Mouse (Mus musculus): Measurements from ENCODE around the gene Mrrf.

The Mrrf gene

GRCm38 (mm10) chr2:36099739-36100138 is 36.5 kb upstream of the Mrrf start:
- no peaks in the 10 kb centered on the region for H3K9me3 ChIP-seq (ENCODE audit: low read length)
- TF ChIP-seq CTCF (conservative IDR thresholded peaks at IDR 0.05; ENCODE audit: low read length): no peak
- no peak for TF ChIP-seq POU5F1 (IDR thresholded peaks at IDR 0.05; ENCODE audit: borderline replicate concordance, low read length)
- TF ChIP-seq NANOG (IDR thresholded peaks at IDR 0.05; ENCODE audit: borderline replicate concordance, low read length): no peak
- H3K4me3 ChIP-seq (replicated peaks; ENCODE audit: low read length): no peak overlapping the region
- H3K4me1 ChIP-seq (replicated peaks; ENCODE audit: low read depth, low read length): peaks cover 63% of the 10 kb centered on the region
- H3K36me3 ChIP-seq (ENCODE audit: insufficient read depth, low read length): no peaks in the 10 kb centered on the region
- H3K27me3 ChIP-seq (ENCODE audit: insufficient read depth, low read length): peaks cover 100% of the 10 kb centered on the region

- H3K36me3 ChIP-seq (ENCODE audit: insufficient read depth, low read length): no peaks in the 10 kb centered on the region
- H3K27me3 ChIP-seq (ENCODE audit: insufficient read depth, low read length): peaks cover 100% of the 10 kb centered on the region
- no peaks in the 10 kb centered on the region for H3K9me3 ChIP-seq (ENCODE audit: low read length)
- peak overlapping the region; percentile 68; the same call in 1 of the 2 replicates for H3K4me3 ChIP-seq (replicated peaks; ENCODE audit: low read length)
- TF ChIP-seq NANOG (IDR thresholded peaks at IDR 0.05; ENCODE audit: borderline replicate concordance, low read length): no peak
- TF ChIP-seq POU5F1 (IDR thresholded peaks at IDR 0.05; ENCODE audit: borderline replicate concordance, low read length): no peak
- TF ChIP-seq CTCF (conservative IDR thresholded peaks at IDR 0.05; ENCODE audit: low read length): no peak
- peaks cover 65% of the 10 kb centered on the region for H3K4me1 ChIP-seq (replicated peaks; ENCODE audit: low read depth, low read length)
These were observed 34.2 kb upstream of the Mrrf start for GRCm38 (mm10) chr2:36101866-36102558.

GRCm38 (mm10) chr2:36102559-36102946 is 33.6 kb upstream of the Mrrf start:
- TF ChIP-seq POU5F1 (IDR thresholded peaks at IDR 0.05; ENCODE audit: borderline replicate concordance, low read length) (no peak), NANOG (IDR thresholded peaks at IDR 0.05; ENCODE audit: borderline replicate concordance, low read length) (no peak), CTCF (conservative IDR thresholded peaks at IDR 0.05; ENCODE audit: low read length) (no peak)
- Histone ChIP-seq H3K36me3 (ENCODE audit: insufficient read depth, low read length) (no peaks in the 10 kb centered on the region), H3K4me1 (replicated peaks; ENCODE audit: low read depth, low read length) (peaks cover 60% of the 10 kb centered on the region), H3K27me3 (ENCODE audit: insufficient read depth, low read length) (peaks cover 99% of the 10 kb centered on the region), H3K4me3 (replicated peaks; ENCODE audit: low read length) (peak overlapping the region; percentile 68), H3K9me3 (ENCODE audit: low read length) (no peaks in the 10 kb centered on the region)

GRCm38 (mm10) chr2:36103069-36103554 is 33.1 kb upstream of the Mrrf start:
- Histone ChIP-seq H3K27me3 (ENCODE audit: insufficient read depth, low read length) (peaks cover 99% of the 10 kb centered on the region), H3K4me1 (replicated peaks; ENCODE audit: low read depth, low read length) (peaks cover 55% of the 10 kb centered on the region), H3K4me3 (replicated peaks; ENCODE audit: low read length) (peak overlapping the region; percentile 68), H3K9me3 (ENCODE audit: low read length) (no peaks in the 10 kb centered on the region), H3K36me3 (ENCODE audit: insufficient read depth, low read length) (no peaks in the 10 kb centered on the region)
- TF ChIP-seq NANOG (IDR thresholded peaks at IDR 0.05; ENCODE audit: borderline replicate concordance, low read length) (no peak), CTCF (conservative IDR thresholded peaks at IDR 0.05; ENCODE audit: low read length) (no peak), POU5F1 (IDR thresholded peaks at IDR 0.05; ENCODE audit: borderline replicate concordance, low read length) (no peak)

- Histone ChIP-seq H3K9me3 (ENCODE audit: low read length) (no peaks in the 10 kb centered on the region), H3K27me3 (ENCODE audit: insufficient read depth, low read length) (peaks cover 99% of the 10 kb centered on the region), H3K4me1 (replicated peaks; ENCODE audit: low read depth, low read length) (peaks cover 54% of the 10 kb centered on the region), H3K4me3 (replicated peaks; ENCODE audit: low read length) (peak overlapping the region; percentile 68), H3K36me3 (ENCODE audit: insufficient read depth, low read length) (no peaks in the 10 kb centered on the region)
- TF ChIP-seq CTCF (conservative IDR thresholded peaks at IDR 0.05; ENCODE audit: low read length): 0 out of 2 replicates have a peak, but pooled peaks have one; percentile 2
- no peak for TF ChIP-seq POU5F1 (IDR thresholded peaks at IDR 0.05; ENCODE audit: borderline replicate concordance, low read length)
- no peak for TF ChIP-seq NANOG (IDR thresholded peaks at IDR 0.05; ENCODE audit: borderline replicate concordance, low read length)
These were observed 32.4 kb upstream of the Mrrf start for GRCm38 (mm10) chr2:36103555-36104367.

GRCm38 (mm10) chr2:36104436-36104955 is 31.7 kb upstream of the Mrrf start:
- Histone ChIP-seq H3K4me3 (replicated peaks; ENCODE audit: low read length) (peak overlapping the region; percentile 68), H3K27me3 (ENCODE audit: insufficient read depth, low read length) (peaks cover 98% of the 10 kb centered on the region), H3K36me3 (ENCODE audit: insufficient read depth, low read length) (no peaks in the 10 kb centered on the region), H3K9me3 (ENCODE audit: low read length) (no peaks in the 10 kb centered on the region), H3K4me1 (replicated peaks; ENCODE audit: low read depth, low read length) (peaks cover 50% of the 10 kb centered on the region)
- no peak for TF ChIP-seq POU5F1 (IDR thresholded peaks at IDR 0.05; ENCODE audit: borderline replicate concordance, low read length)
- no peak; the same call in 1 of the 2 replicates for TF ChIP-seq NANOG (IDR thresholded peaks at IDR 0.05; ENCODE audit: borderline replicate concordance, low read length)
- no peak for TF ChIP-seq CTCF (conservative IDR thresholded peaks at IDR 0.05; ENCODE audit: low read length)

GRCm38 (mm10) chr2:36104956-36105741 is 31.0 kb upstream of the Mrrf start, which contains the start of gene Lhx6:
TSS of gene Lhx6 (minus strand) at chr2:36105408.
- no peaks in the 10 kb centered on the region for H3K9me3 ChIP-seq (ENCODE audit: low read length)
- peaks cover 46% of the 10 kb centered on the region for H3K4me1 ChIP-seq (replicated peaks; ENCODE audit: low read depth, low read length)
- H3K36me3 ChIP-seq (ENCODE audit: insufficient read depth, low read length): no peaks in the 10 kb centered on the region
- peaks cover 96% of the 10 kb centered on the region for H3K27me3 ChIP-seq (ENCODE audit: insufficient read depth, low read length)
- H3K4me3 ChIP-seq (replicated peaks; ENCODE audit: low read length): peak within 1 kb of the TSS; percentile 68
- TF ChIP-seq NANOG (IDR thresholded peaks at IDR 0.05; ENCODE audit: borderline replicate concordance, low read length): no peak
- no peak for TF ChIP-seq CTCF (conservative IDR thresholded peaks at IDR 0.05; ENCODE audit: low read length)
- TF ChIP-seq POU5F1 (IDR thresholded peaks at IDR 0.05; ENCODE audit: borderline replicate concordance, low read length): no peak
